Mouse (Mus musculus) CH12.LX (cell line): ENCODE measurements around the gene Zfp541.

ENCODE experiments used
- CTCF ChIP-seq, 2 experiments: IDR thresholded peaks in 1 of 2; conservative IDR thresholded peaks in 1 of 2; 2 replicates each; pipeline ENCODE4 v1.5.1; 2011 to 2012; ENCODE audit warnings: low read depth in 2 of 2, low read length in 2 of 2, improper control_type of control experiment in 1 of 2, inconsistent platforms in 1 of 2, mild to moderate bottlenecking in 1 of 2, moderate library complexity in 1 of 2
- EP300 ChIP-seq: IDR thresholded peaks from 2 replicates; pipeline ENCODE4 v1.6.1; 2011; ENCODE audit warnings: low read length, improper control_type of control experiment
- POLR2A ChIP-seq: IDR thresholded peaks from 2 replicates; pipeline ENCODE4 v1.6.1; 2011; ENCODE audit warnings: low read depth, mild to moderate bottlenecking, improper control_type of control experiment, low read length

GRCm38 (mm10) chr7:16116418-16116817 is 54.8 kb downstream of the Zfp541 start:
- TF ChIP-seq CTCF (conservative IDR thresholded peaks at IDR 0.05 in 1 of 2, IDR thresholded peaks at IDR 0.05 in 1 of 2; ENCODE audit: low read depth in 2 of 2, low read length in 2 of 2) (no peak), EP300 (no peak), POLR2A (no peak)
